Mouse (Mus musculus): ENCODE data around the gene Kif5a.

Kif5a gene

GRCm38 (mm10) chr10:127217177-127217576 is 46.0 kb downstream of the Kif5a start:
- DNase-seq (ENCODE audit: low spot score in 2 of 2): no peak

- no peak for DNase-seq (ENCODE audit: low spot score in 2 of 2)
Measured at GRCm38 (mm10) chr10:127216456-127216855, 46.7 kb downstream of the Kif5a start.

GRCm38 (mm10) chr10:127214422-127214803 is 48.7 kb downstream of the Kif5a start:
- DNase-seq (ENCODE audit: low spot score in 2 of 2): no peak

- no peak for DNase-seq (ENCODE audit: low spot score in 2 of 2)
Measured at GRCm38 (mm10) chr10:127213704-127214421, 49.3 kb downstream of the Kif5a start.

GRCm38 (mm10) chr10:127213272-127213671 is 49.9 kb downstream of the Kif5a start:
- no peak for DNase-seq (ENCODE audit: low spot score in 2 of 2)

GRCm38 (mm10) chr10:127211414-127211854 is 51.7 kb downstream of the Kif5a start, which contains the start of gene Pip4k2c:
Gene Pip4k2c, minus strand, starts transcription at chr10:127211585.
- DNase-seq (ENCODE audit: low spot score in 2 of 2): peak; percentile 93 to 97

GRCm38 (mm10) chr10:127210961-127211405 is 52.2 kb downstream of the Kif5a start:
- no peak for DNase-seq (ENCODE audit: low spot score in 2 of 2)

- no peak for DNase-seq (ENCODE audit: low spot score in 2 of 2)
Measured at GRCm38 (mm10) chr10:127209928-127210570, 53.1 kb downstream of the Kif5a start.

- no peak for DNase-seq (ENCODE audit: low spot score in 2 of 2)
Measured at GRCm38 (mm10) chr10:127208921-127209320, 54.2 kb downstream of the Kif5a start.

GRCm38 (mm10) chr10:127205373-127205772 is 57.8 kb downstream of the Kif5a start:
- peak in 1 of 2 experiments; percentile 58 for DNase-seq (ENCODE audit: low spot score in 2 of 2)

- no peak for DNase-seq (ENCODE audit: low spot score in 2 of 2)
Measured at GRCm38 (mm10) chr10:127204589-127204988, 58.6 kb downstream of the Kif5a start.

GRCm38 (mm10) chr10:127203106-127203505 is 60.0 kb downstream of the Kif5a start:
- no peak for DNase-seq (ENCODE audit: low spot score in 2 of 2)

GRCm38 (mm10) chr10:127200279-127200678 is 62.9 kb downstream of the Kif5a start:
- DNase-seq (ENCODE audit: low spot score in 2 of 2): peak in 1 of 2 experiments; percentile 52

- peak in 1 of 2 experiments; percentile 57 for DNase-seq (ENCODE audit: low spot score in 2 of 2)
Measured at GRCm38 (mm10) chr10:127199474-127199873, 63.7 kb downstream of the Kif5a start.

GRCm38 (mm10) chr10:127199068-127199467 is 64.1 kb downstream of the Kif5a start:
- peak in 1 of 2 experiments; percentile 61 for DNase-seq (ENCODE audit: low spot score in 2 of 2)

GRCm38 (mm10) chr10:127198492-127198891 is 64.7 kb downstream of the Kif5a start:
- no peak for DNase-seq (ENCODE audit: low spot score in 2 of 2)

GRCm38 (mm10) chr10:127197505-127198110 is 65.5 kb downstream of the Kif5a start:
- DNase-seq (ENCODE audit: low spot score in 2 of 2): peak in 1 of 2 experiments; percentile 55

- peak in 1 of 2 experiments; percentile 60 for DNase-seq (ENCODE audit: low spot score in 2 of 2)
Measured at GRCm38 (mm10) chr10:127197104-127197503, 66.0 kb downstream of the Kif5a start.

- DNase-seq (ENCODE audit: low spot score in 2 of 2): peak in 1 of 2 experiments; percentile 59
Measured at GRCm38 (mm10) chr10:127196392-127196791, 66.8 kb downstream of the Kif5a start.

- DNase-seq (ENCODE audit: low spot score in 2 of 2): peak in 1 of 2 experiments; percentile 73
Measured at GRCm38 (mm10) chr10:127195328-127196129, 67.6 kb downstream of the Kif5a start, which contains the start of gene Dtx3. Gene Dtx3, minus strand, starts transcription at chr10:127195728.
